Mouse (Mus musculus) forebrain, embryonic 16.5 days (tissue): ENCODE measurements around the gene Styxl1. TPM values are rescaled to one million over a fixed set of nuclear protein-coding genes. Genes with fewer than 3 reads are reported as not detected.

Source experiments
- ATAC-seq: fragments of 200-750 bp; cut with Nextera tagmentation; 2 replicates; pipeline ENCODE4 v1.8.0; 2017; ENCODE audit warnings: mild to moderate bottlenecking, moderate library complexity
- H3K27ac ChIP-seq: fragments of 300-500 bp; sonication (generic); 2 replicates; pipeline ENCODE4 v1.5.1; 2014; ENCODE audit warnings: low read length, control low read depth
- H3K27me3 ChIP-seq: fragments of 300-500 bp; sonication (generic); replicated peaks from 2 replicates; pipeline ENCODE4 v1.6.1; 2014; ENCODE audit warnings: low read length; ENCODE audit not compliant: control insufficient read depth, insufficient read depth
- H3K36me3 ChIP-seq: fragments of 300-500 bp; sonication (generic); 2 replicates; pipeline ENCODE4 v1.6.1; 2014; ENCODE audit not compliant: control insufficient read depth, insufficient read depth
- H3K4me1 ChIP-seq: fragments of 300-500 bp; sonication (generic); replicated peaks from 2 replicates; pipeline ENCODE4 v1.6.1; 2014; ENCODE audit warnings: low read length; ENCODE audit not compliant: control insufficient read depth, insufficient read depth
- H3K4me2 ChIP-seq: fragments of 300-500 bp; sonication (generic); 2 replicates; pipeline ENCODE4 v1.6.1; 2014; ENCODE audit warnings: mild to moderate bottlenecking, low read length, control low read depth
- H3K4me3 ChIP-seq: fragments of 300-500 bp; sonication (generic); replicated peaks from 2 replicates; pipeline ENCODE4 v1.5.1; 2014; ENCODE audit warnings: mild to moderate bottlenecking, low read length, control low read depth
- H3K9ac ChIP-seq: fragments of 300-500 bp; sonication (generic); replicated peaks from 2 replicates; pipeline ENCODE4 v1.6.1; 2014; ENCODE audit warnings: low read depth, low read length, control low read depth
- H3K9me3 ChIP-seq: fragments of 300-500 bp; sonication (generic); 2 replicates; pipeline ENCODE4 v1.6.1; 2016; ENCODE audit warnings: low read length; ENCODE audit not compliant: control insufficient read depth
- WGBS: fragments of 180-500 bp; shearing (Covaris S2); extraction: QIAGEN DNeasy Blood & Tissue Kit; methylation state at CpG from one replicate; pipeline ENCODE4 v1.1.7; 2014; 5-methylcytosine and 5-hydroxymethylcytosine counted together
- polyA plus RNA-seq: library from polyadenylated mRNA; unstranded; fragments of >200 nt; fragmentation: Nextera tagmentation; extraction: Ambion mirVana; gene quantifications from 2 replicates; pipeline ENCODE4 v1.2.1, GENCODE M21; 2015

Styxl1 gene
- polyA plus RNA-seq, 1 experiment from 2014 or later = 0.23 TPM

- Histone ChIP-seq H3K4me3 (no peak overlapping the region), H3K27me3 (no peaks in the 10 kb centered on the region), H3K4me2 (peak overlapping the region; percentile 51), H3K9ac (peak overlapping the region; percentile 54), H3K9me3 (no peaks in the 10 kb centered on the region), H3K4me1 (peaks cover 39% of the 10 kb centered on the region), H3K36me3 (peaks cover 3% of the 10 kb centered on the region; the same call in 1 of the 2 replicates), H3K27ac (peak overlapping the region; percentile 96)
- ATAC-seq = peak; percentile 89
- 3% methylated on average over 9 of the region's 9 CpGs for WGBS
Observed at GRCm38 (mm10) chr5:135724536-135725322, 53.5 kb downstream of the Styxl1 start.

- H3K4me1 ChIP-seq = peaks cover 39% of the 10 kb centered on the region
- H3K4me2 ChIP-seq = no peak overlapping the region
- H3K9me3 ChIP-seq = no peaks in the 10 kb centered on the region
- no peak for ATAC-seq
- no peak overlapping the region for H3K9ac ChIP-seq
- no peak overlapping the region for H3K4me3 ChIP-seq
- no peak overlapping the region for H3K27ac ChIP-seq
- no peaks in the 10 kb centered on the region for H3K27me3 ChIP-seq
- H3K36me3 ChIP-seq = no peaks in the 10 kb centered on the region; the same call in 1 of the 2 replicates
- 77% methylated on average over 3 of the region's 3 CpGs for WGBS
Observed at GRCm38 (mm10) chr5:135723165-135723751, 54.9 kb downstream of the Styxl1 start.

GRCm38 (mm10) chr5:135722121-135722520, 56.1 kb downstream of the Styxl1 start:
- Histone ChIP-seq H3K4me2 (no peak overlapping the region), H3K36me3 (peaks cover 2% of the 10 kb centered on the region; the same call in 1 of the 2 replicates), H3K9me3 (no peaks in the 10 kb centered on the region), H3K9ac (no peak overlapping the region), H3K4me3 (no peak overlapping the region), H3K27ac (no peak overlapping the region), H3K4me1 (peaks cover 37% of the 10 kb centered on the region), H3K27me3 (no peaks in the 10 kb centered on the region)
- ATAC-seq = no peak
- 50% methylated on average over 11 of the region's 11 CpGs for WGBS

- Histone ChIP-seq H3K4me3 (no peak overlapping the region), H3K27ac (no peak overlapping the region), H3K9me3 (no peaks in the 10 kb centered on the region), H3K4me1 (peaks cover 27% of the 10 kb centered on the region), H3K4me2 (no peak overlapping the region), H3K27me3 (no peaks in the 10 kb centered on the region), H3K9ac (no peak overlapping the region), H3K36me3 (peaks cover 6% of the 10 kb centered on the region)
- WGBS = 91% methylated on average over 8 of the region's 8 CpGs
- no peak for ATAC-seq
Observed at GRCm38 (mm10) chr5:135721076-135721475, 57.1 kb downstream of the Styxl1 start.

GRCm38 (mm10) chr5:135720121-135720520, 58.1 kb downstream of the Styxl1 start:
- WGBS = 49% methylated on average over 3 of the region's 3 CpGs
- ATAC-seq = no peak

GRCm38 (mm10) chr5:135719586-135720120, 58.5 kb downstream of the Styxl1 start:
- Histone ChIP-seq H3K27me3 (no peaks in the 10 kb centered on the region), H3K9ac (no peak overlapping the region), H3K4me2 (no peak overlapping the region), H3K27ac (no peak overlapping the region), H3K4me1 (peaks cover 12% of the 10 kb centered on the region), H3K4me3 (no peak overlapping the region), H3K9me3 (no peaks in the 10 kb centered on the region), H3K36me3 (peaks cover 8% of the 10 kb centered on the region)
- WGBS = 89% methylated on average over 10 of the region's 10 CpGs
- no peak for ATAC-seq

More at GRCm38 (mm10) chr5:135720121-135720520, 58.1 kb downstream of the Styxl1 start:
- Histone ChIP-seq H3K27me3 (no peaks in the 10 kb centered on the region), H3K4me1 (peaks cover 17% of the 10 kb centered on the region), H3K27ac (no peak overlapping the region), H3K4me2 (no peak overlapping the region), H3K9ac (no peak overlapping the region), H3K9me3 (no peaks in the 10 kb centered on the region), H3K4me3 (no peak overlapping the region), H3K36me3 (peaks cover 8% of the 10 kb centered on the region)

GRCm38 (mm10) chr5:135715624-135716023, 62.6 kb downstream of the Styxl1 start:
- no peaks in the 10 kb centered on the region for H3K9me3 ChIP-seq
- no peak overlapping the region for H3K9ac ChIP-seq
- ATAC-seq = no peak
- no peak overlapping the region for H3K27ac ChIP-seq
- H3K27me3 ChIP-seq = no peaks in the 10 kb centered on the region
- peaks cover 9% of the 10 kb centered on the region for H3K36me3 ChIP-seq
- H3K4me1 ChIP-seq = no peaks in the 10 kb centered on the region
- H3K4me2 ChIP-seq = no peak overlapping the region
- no peak overlapping the region for H3K4me3 ChIP-seq
- WGBS = 53% methylated on average over 10 of the region's 10 CpGs

- Histone ChIP-seq H3K36me3 (peaks cover 14% of the 10 kb centered on the region), H3K27me3 (no peaks in the 10 kb centered on the region), H3K9me3 (no peaks in the 10 kb centered on the region), H3K9ac (no peak overlapping the region), H3K27ac (no peak overlapping the region), H3K4me2 (no peak overlapping the region), H3K4me1 (no peaks in the 10 kb centered on the region), H3K4me3 (no peak overlapping the region)
- 84% methylated on average over 16 of the region's 16 CpGs for WGBS
- no peak for ATAC-seq
Observed at GRCm38 (mm10) chr5:135713441-135714218, 64.6 kb downstream of the Styxl1 start.

- Histone ChIP-seq H3K27me3 (no peaks in the 10 kb centered on the region), H3K4me2 (no peak overlapping the region), H3K36me3 (peaks cover 13% of the 10 kb centered on the region), H3K9ac (no peak overlapping the region), H3K4me1 (no peaks in the 10 kb centered on the region), H3K27ac (no peak overlapping the region), H3K4me3 (no peak overlapping the region), H3K9me3 (no peaks in the 10 kb centered on the region)
- WGBS = 80% methylated on average over 4 of the region's 4 CpGs
- no peak for ATAC-seq
Observed at GRCm38 (mm10) chr5:135712803-135713202, 65.4 kb downstream of the Styxl1 start.
